Mouse (Mus musculus) right cerebral cortex, postnatal 25 days (tissue): ENCODE data around the gene Zfp652.

Experiments used
- DNase-seq: peaks from one replicate; pipeline ENCODE4 v3.0.0; 2022

Gene Zfp652

GRCm38 (mm10) chr11:95811741-95812140 is 99.3 kb downstream of the Zfp652 start:
- no peak for DNase-seq

GRCm38 (mm10) chr11:95812224-95812623 is 99.8 kb downstream of the Zfp652 start:
- DNase-seq: no peak

GRCm38 (mm10) chr11:95814101-95814500 is 101.6 kb downstream of the Zfp652 start:
- DNase-seq: no peak

GRCm38 (mm10) chr11:95814857-95815256 is 102.4 kb downstream of the Zfp652 start:
- DNase-seq: no peak

- no peak for DNase-seq
Observed at GRCm38 (mm10) chr11:95815412-95815811, 102.9 kb downstream of the Zfp652 start.

GRCm38 (mm10) chr11:95819138-95819537 is 106.7 kb downstream of the Zfp652 start:
- DNase-seq: no peak

- DNase-seq: no peak
Observed at GRCm38 (mm10) chr11:95821511-95821910, 109.0 kb downstream of the Zfp652 start.

- DNase-seq: no peak
Observed at GRCm38 (mm10) chr11:95822437-95822836, 110.0 kb downstream of the Zfp652 start.

GRCm38 (mm10) chr11:95824071-95824876 is 111.8 kb downstream of the Zfp652 start, which contains the start of gene Phospho1:
Phospho1 (plus strand) TSS chr11:95824499.
- peak; percentile 92 for DNase-seq

- peak; percentile 59 for DNase-seq
Observed at GRCm38 (mm10) chr11:95824877-95825243, 112.4 kb downstream of the Zfp652 start.

- no peak for DNase-seq
Observed at GRCm38 (mm10) chr11:95825625-95826024, 113.2 kb downstream of the Zfp652 start.

- DNase-seq: no peak
Observed at GRCm38 (mm10) chr11:95826317-95827167, 114.1 kb downstream of the Zfp652 start.

- DNase-seq: no peak
Observed at GRCm38 (mm10) chr11:95827168-95827447, 114.6 kb downstream of the Zfp652 start.

- DNase-seq: no peak
Observed at GRCm38 (mm10) chr11:95827464-95828085, 115.1 kb downstream of the Zfp652 start.

- no peak for DNase-seq
Observed at GRCm38 (mm10) chr11:95828181-95828964, 115.9 kb downstream of the Zfp652 start.

- DNase-seq: no peak
Observed at GRCm38 (mm10) chr11:95829526-95830050, 117.1 kb downstream of the Zfp652 start.

- DNase-seq: no peak
Observed at GRCm38 (mm10) chr11:95830411-95831275, 118.2 kb downstream of the Zfp652 start.

- DNase-seq: no peak
Observed at GRCm38 (mm10) chr11:95831276-95831619, 118.8 kb downstream of the Zfp652 start.

GRCm38 (mm10) chr11:95831641-95832040 is 119.2 kb downstream of the Zfp652 start:
- DNase-seq: no peak

GRCm38 (mm10) chr11:95832129-95833005 is 119.9 kb downstream of the Zfp652 start:
- DNase-seq: no peak
